Mouse (Mus musculus): Measurements from ENCODE around the gene Ppp1r32. TPM values are rescaled to one million over a fixed set of nuclear protein-coding genes. Genes with fewer than 3 reads are reported as not detected.

Ppp1r32 gene
- polyA plus RNA-seq, 1 experiment from 2014 or later, result 0.16 TPM

DNA sequence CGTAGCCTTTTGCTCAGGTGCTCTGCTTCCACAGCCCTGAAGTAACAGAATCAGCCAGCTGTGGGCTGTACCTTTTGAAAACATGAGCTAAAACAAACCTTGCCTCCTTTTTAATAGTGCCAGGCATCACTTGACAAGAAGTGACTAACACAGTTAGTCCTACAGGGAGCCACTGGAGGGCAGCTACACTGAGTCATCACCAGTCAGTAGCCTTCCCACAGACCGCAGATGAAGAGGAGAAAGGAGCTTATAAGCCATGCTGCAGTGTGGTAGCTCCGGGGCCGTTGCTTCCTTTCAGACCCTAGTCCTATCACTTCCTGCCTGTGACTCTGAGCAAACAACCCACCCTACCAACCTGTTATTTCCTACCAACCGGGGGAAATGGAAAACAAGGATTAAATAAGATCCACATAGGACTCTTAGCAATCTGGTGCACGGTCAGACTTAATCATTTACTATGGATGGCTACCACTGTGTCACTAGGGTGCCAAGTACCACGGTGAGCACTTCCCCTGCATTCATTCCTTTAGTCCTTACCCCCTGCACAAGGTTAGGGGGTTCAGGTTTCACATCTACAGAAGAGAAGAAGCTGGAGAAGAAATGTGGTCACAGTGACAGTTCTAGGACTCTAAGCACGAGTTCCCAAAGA, 14.9 kb upstream of the Ppp1r32 start:
- H3K27me3 ChIP-seq (ENCODE audit: control insufficient read depth, insufficient read depth, low read length), result no peaks in the 10 kb centered on the region
- DNase-seq (ENCODE audit: low spot score) (no peak), ATAC-seq (ENCODE audit: low FRiP score, low TSS enrichment) (peak; percentile 49; the same call in 1 of the 2 replicates)
- no peaks in the 10 kb centered on the region for H3K9me3 ChIP-seq (ENCODE audit: control insufficient read depth, low read length)
- H3K36me3 ChIP-seq (ENCODE audit: control insufficient read depth, insufficient read depth, low read length), result 0 out of 2 replicates have a peak, but pooled peaks cover 8% of the 10 kb centered on the region
- TF ChIP-seq CTCF (IDR thresholded peaks at IDR 0.05; ENCODE audit: low read depth), result peak; percentile 22; the same call in 1 of the 2 replicates
- TF ChIP-seq EP300 (optimal IDR thresholded peaks at IDR 0.05), result no peak
- 42% methylated on average over 8 of the region's 8 CpGs for WGBS
- no peaks in the 10 kb centered on the region for H3K4me1 ChIP-seq (replicated peaks; ENCODE audit: control insufficient read depth, insufficient read depth)
- no peak overlapping the region for H3K9ac ChIP-seq (ENCODE audit: low read length)
- H3K27ac ChIP-seq (replicated peaks), result no peak overlapping the region
- no peak overlapping the region for H3K4me3 ChIP-seq (ENCODE audit: low read depth, low read length)
- no peak overlapping the region for H3K4me2 ChIP-seq (replicated peaks; ENCODE audit: low read depth)

GRCm38 (mm10) chr19:10496976-10497375, 14.2 kb upstream of the Ppp1r32 start:
- no peaks in the 10 kb centered on the region for H3K27me3 ChIP-seq (ENCODE audit: control insufficient read depth, insufficient read depth, low read length)
- H3K4me1 ChIP-seq (replicated peaks; ENCODE audit: control insufficient read depth, insufficient read depth), result no peaks in the 10 kb centered on the region
- no peaks in the 10 kb centered on the region for H3K9me3 ChIP-seq (ENCODE audit: control insufficient read depth, low read length)
- DNase-seq (ENCODE audit: low spot score) (no peak), ATAC-seq (ENCODE audit: low FRiP score, low TSS enrichment) (no peak)
- H3K4me3 ChIP-seq (ENCODE audit: low read depth, low read length), result no peak overlapping the region
- no peak for TF ChIP-seq CTCF (IDR thresholded peaks at IDR 0.05; ENCODE audit: low read depth)
- no peak for TF ChIP-seq EP300 (optimal IDR thresholded peaks at IDR 0.05)
- no peak overlapping the region for H3K4me2 ChIP-seq (replicated peaks; ENCODE audit: low read depth)
- H3K9ac ChIP-seq (ENCODE audit: low read length), result no peak overlapping the region
- H3K27ac ChIP-seq (replicated peaks), result no peak overlapping the region
- 0 out of 2 replicates have a peak, but pooled peaks cover 7% of the 10 kb centered on the region for H3K36me3 ChIP-seq (ENCODE audit: control insufficient read depth, insufficient read depth, low read length)
- WGBS, result 60% methylated on average over 2 of the region's 2 CpGs

GRCm38 (mm10) chr19:10495670-10496069, 12.9 kb upstream of the Ppp1r32 start:
- Histone ChIP-seq H3K4me2 (replicated peaks; ENCODE audit: low read depth) (no peak overlapping the region), H3K27me3 (ENCODE audit: control insufficient read depth, insufficient read depth, low read length) (no peaks in the 10 kb centered on the region), H3K36me3 (ENCODE audit: control insufficient read depth, insufficient read depth, low read length) (0 out of 2 replicates have a peak, but pooled peaks cover 2% of the 10 kb centered on the region), H3K9ac (ENCODE audit: low read length) (no peak overlapping the region), H3K4me1 (replicated peaks; ENCODE audit: control insufficient read depth, insufficient read depth) (no peaks in the 10 kb centered on the region), H3K4me3 (ENCODE audit: low read depth, low read length) (no peak overlapping the region), H3K9me3 (ENCODE audit: control insufficient read depth, low read length) (no peaks in the 10 kb centered on the region), H3K27ac (replicated peaks) (no peak overlapping the region)
- WGBS, result 83% methylated on average over 1 of the region's 1 CpGs
- TF ChIP-seq EP300 (optimal IDR thresholded peaks at IDR 0.05) (no peak), CTCF (IDR thresholded peaks at IDR 0.05; ENCODE audit: low read depth) (no peak)
- DNase-seq (ENCODE audit: low spot score) (no peak), ATAC-seq (ENCODE audit: low FRiP score, low TSS enrichment) (no peak)

DNA sequence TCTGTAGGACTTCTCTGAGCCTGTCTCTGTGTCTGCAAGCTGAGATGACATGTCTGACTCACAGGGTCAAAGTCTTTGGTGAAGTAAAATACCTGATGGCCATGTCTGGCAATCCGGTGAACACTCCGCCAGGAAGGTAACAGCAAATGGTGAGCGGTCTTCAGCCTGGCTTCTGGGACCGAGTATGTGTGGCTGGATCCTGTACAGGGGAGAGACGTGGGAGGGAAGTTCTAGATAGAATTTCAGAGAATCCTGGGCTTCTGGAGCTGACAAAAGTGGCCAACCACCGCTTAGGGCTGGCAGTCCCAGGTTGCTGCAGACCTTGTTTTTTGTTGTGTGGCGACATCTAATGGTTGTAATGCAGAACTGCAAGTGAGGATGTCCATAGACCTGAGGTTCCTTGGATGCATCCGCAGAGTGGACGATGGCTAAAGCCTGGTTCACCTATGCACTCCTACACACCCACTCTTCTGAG, 3.6 kb upstream of the Ppp1r32 start:
- Histone ChIP-seq H3K4me3 (ENCODE audit: low read depth, low read length) (no peak overlapping the region), H3K9ac (ENCODE audit: low read length) (no peak overlapping the region), H3K27ac (replicated peaks) (no peak overlapping the region), H3K4me2 (replicated peaks; ENCODE audit: low read depth) (no peak overlapping the region), H3K4me1 (replicated peaks; ENCODE audit: control insufficient read depth, insufficient read depth) (no peaks in the 10 kb centered on the region), H3K27me3 (ENCODE audit: control insufficient read depth, insufficient read depth, low read length) (no peaks in the 10 kb centered on the region), H3K36me3 (ENCODE audit: control insufficient read depth, insufficient read depth, low read length) (no peaks in the 10 kb centered on the region), H3K9me3 (ENCODE audit: control insufficient read depth, low read length) (no peaks in the 10 kb centered on the region)
- ATAC-seq (ENCODE audit: low FRiP score, low TSS enrichment) (peak; percentile 76), DNase-seq (ENCODE audit: low spot score) (peak; percentile 61)
- TF ChIP-seq CTCF (IDR thresholded peaks at IDR 0.05; ENCODE audit: low read depth), result peak; percentile 96
- TF ChIP-seq EP300 (optimal IDR thresholded peaks at IDR 0.05), result no peak
- 19% methylated on average over 9 of the region's 9 CpGs for WGBS

DNA sequence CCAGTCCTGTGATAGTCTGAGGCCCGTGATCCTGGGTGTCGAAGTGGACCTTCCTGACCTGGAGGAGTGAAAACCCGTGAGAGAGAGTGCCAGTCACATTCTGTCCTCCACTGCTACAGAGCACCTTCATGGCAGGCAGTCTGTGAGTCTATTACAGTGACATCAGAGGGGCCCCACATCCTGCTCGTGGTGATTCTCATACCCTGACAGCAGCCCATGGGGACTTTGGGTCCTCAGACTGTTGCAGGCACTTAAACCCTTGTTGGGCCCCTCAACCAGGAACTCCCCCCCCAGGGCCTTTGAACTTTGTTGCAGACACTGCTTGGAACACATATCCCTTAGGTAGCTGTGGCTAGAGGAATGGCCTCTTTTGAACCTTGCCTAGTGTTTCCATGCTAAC, 3.2 kb downstream of the Ppp1r32 start:
- DNase-seq (ENCODE audit: low spot score) (no peak), ATAC-seq (ENCODE audit: low FRiP score, low TSS enrichment) (no peak)
- Histone ChIP-seq H3K27ac (replicated peaks) (no peak overlapping the region), H3K9me3 (ENCODE audit: control insufficient read depth, low read length) (no peaks in the 10 kb centered on the region), H3K4me1 (replicated peaks; ENCODE audit: control insufficient read depth, insufficient read depth) (no peaks in the 10 kb centered on the region), H3K9ac (ENCODE audit: low read length) (no peak overlapping the region), H3K4me2 (replicated peaks; ENCODE audit: low read depth) (no peak overlapping the region), H3K4me3 (ENCODE audit: low read depth, low read length) (no peak overlapping the region), H3K36me3 (ENCODE audit: control insufficient read depth, insufficient read depth, low read length) (no peaks in the 10 kb centered on the region), H3K27me3 (ENCODE audit: control insufficient read depth, insufficient read depth, low read length) (no peaks in the 10 kb centered on the region)
- TF ChIP-seq EP300 (optimal IDR thresholded peaks at IDR 0.05), result no peak
- TF ChIP-seq CTCF (IDR thresholded peaks at IDR 0.05; ENCODE audit: low read depth), result no peak
- WGBS, result 51% methylated on average over 4 of the region's 4 CpGs

DNA sequence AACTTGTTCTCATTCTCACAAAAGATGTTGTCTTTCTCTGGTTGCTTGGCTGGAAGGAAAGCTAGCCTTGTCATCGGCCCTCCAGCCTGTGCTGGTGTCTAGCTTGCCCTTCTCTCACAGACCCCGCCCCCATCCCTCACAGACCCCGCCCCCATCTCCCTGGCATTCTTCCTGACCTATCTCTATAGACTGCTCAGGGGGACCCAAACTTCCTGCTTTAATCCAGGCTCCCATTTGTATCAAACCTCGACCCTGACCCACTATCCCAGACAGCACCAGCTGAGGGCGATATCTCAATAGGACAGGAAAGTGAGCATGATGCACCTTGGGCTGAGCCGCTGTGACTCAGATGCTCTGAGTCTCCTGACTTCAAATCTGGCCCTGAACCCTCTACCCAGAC, 8.9 kb downstream of the Ppp1r32 start:
- no peak for TF ChIP-seq CTCF (IDR thresholded peaks at IDR 0.05; ENCODE audit: low read depth)
- Histone ChIP-seq H3K4me2 (replicated peaks; ENCODE audit: low read depth) (no peak overlapping the region), H3K27me3 (ENCODE audit: control insufficient read depth, insufficient read depth, low read length) (no peaks in the 10 kb centered on the region), H3K9me3 (ENCODE audit: control insufficient read depth, low read length) (no peaks in the 10 kb centered on the region), H3K4me3 (ENCODE audit: low read depth, low read length) (no peak overlapping the region), H3K27ac (replicated peaks) (no peak overlapping the region), H3K9ac (ENCODE audit: low read length) (no peak overlapping the region), H3K4me1 (replicated peaks; ENCODE audit: control insufficient read depth, insufficient read depth) (no peaks in the 10 kb centered on the region), H3K36me3 (ENCODE audit: control insufficient read depth, insufficient read depth, low read length) (no peaks in the 10 kb centered on the region)
- no peak for ATAC-seq (ENCODE audit: low FRiP score, low TSS enrichment)
- 27% methylated on average over 6 of the region's 6 CpGs for WGBS
- DNase-seq (ENCODE audit: low spot score), result no peak
